Mouse (Mus musculus) E14TG2a.4 (cell line): ENCODE data around the gene Pcif1.
A peak's percentile ranks its signal among the peaks of the same experiment; 100 is the strongest.

ENCODE experiments used
- H3K27me3 ChIP-seq: 2 replicates; pipeline ENCODE4 v1.6.1; 2014; ENCODE audit warnings: low read length, control low read depth; ENCODE audit not compliant: insufficient read depth
- H3K36me3 ChIP-seq: 2 replicates; pipeline ENCODE4 v1.6.1; 2014; ENCODE audit warnings: low read length, control low read depth; ENCODE audit not compliant: insufficient read depth
- H3K4me1 ChIP-seq: replicated peaks from 2 replicates; pipeline ENCODE4 v1.6.1; 2014; ENCODE audit warnings: low read depth, low read length, control low read depth
- H3K4me3 ChIP-seq: replicated peaks from 2 replicates; pipeline ENCODE4 v1.5.1; 2014; ENCODE audit warnings: mild to moderate bottlenecking, low read length
- H3K9me3 ChIP-seq: 2 replicates; pipeline ENCODE4 v1.6.1; 2014; ENCODE audit warnings: low read length, control low read depth
- CTCF ChIP-seq: conservative IDR thresholded peaks from 2 replicates; pipeline ENCODE4 v1.5.1; 2014; ENCODE audit warnings: low read length
- NANOG ChIP-seq: IDR thresholded peaks from 2 replicates; pipeline ENCODE4 v1.6.1; 2014; ENCODE audit warnings: borderline replicate concordance, low read length, mixed read lengths
- POU5F1 ChIP-seq: IDR thresholded peaks from 2 replicates; pipeline ENCODE4 v1.6.1; 2014; ENCODE audit warnings: low read length, borderline replicate concordance

Pcif1 gene

GRCm38 (mm10) chr2:164939106-164939505 is 60.0 kb downstream of the Pcif1 start:
- H3K4me1 ChIP-seq, result peaks cover 55% of the 10 kb centered on the region
- no peaks in the 10 kb centered on the region for H3K9me3 ChIP-seq
- no peak for TF ChIP-seq POU5F1
- no peak for TF ChIP-seq CTCF
- TF ChIP-seq NANOG, result no peak
- peak overlapping the region; percentile 61 for H3K4me3 ChIP-seq
- no peaks in the 10 kb centered on the region for H3K36me3 ChIP-seq
- peaks cover 74% of the 10 kb centered on the region for H3K27me3 ChIP-seq

- Histone ChIP-seq H3K4me3 (no peak within 1 kb of the TSS), H3K9me3 (no peaks in the 10 kb centered on the region), H3K4me1 (peaks cover 55% of the 10 kb centered on the region), H3K36me3 (no peaks in the 10 kb centered on the region), H3K27me3 (peaks cover 77% of the 10 kb centered on the region)
- TF ChIP-seq NANOG (no peak), CTCF (no peak), POU5F1 (no peak)
Measured at GRCm38 (mm10) chr2:164940140-164940830, 61.2 kb downstream of the Pcif1 start, which contains the start of gene Mmp9. TSS of gene Mmp9 (plus strand) at chr2:164940780.

- Histone ChIP-seq H3K27me3 (peaks cover 75% of the 10 kb centered on the region), H3K9me3 (no peaks in the 10 kb centered on the region), H3K36me3 (no peaks in the 10 kb centered on the region), H3K4me1 (peaks cover 59% of the 10 kb centered on the region), H3K4me3 (peak overlapping the region; percentile 33)
- TF ChIP-seq NANOG, result no peak
- no peak for TF ChIP-seq POU5F1
- no peak for TF ChIP-seq CTCF
Measured at GRCm38 (mm10) chr2:164942692-164943290, 63.7 kb downstream of the Pcif1 start.
